Mouse (Mus musculus) cerebellum, adult 2 months (tissue): ENCODE results near the gene Alppl2.

Experiments
- CTCF ChIP-seq: fragments of 200-500 bp; IDR thresholded peaks from 2 replicates; pipeline ENCODE4 v1.5.1; 2011; ENCODE audit warnings: low read depth, mild to moderate bottlenecking, control low read depth, low read length, moderate library complexity, borderline replicate concordance; ENCODE audit not compliant: insufficient read depth
- POLR2A ChIP-seq: fragments of 200-500 bp; IDR thresholded peaks from 2 replicates; pipeline ENCODE4 v1.6.1; 2011; ENCODE audit warnings: low read length, control low read depth, borderline replicate concordance; ENCODE audit not compliant: insufficient read depth

DNA sequence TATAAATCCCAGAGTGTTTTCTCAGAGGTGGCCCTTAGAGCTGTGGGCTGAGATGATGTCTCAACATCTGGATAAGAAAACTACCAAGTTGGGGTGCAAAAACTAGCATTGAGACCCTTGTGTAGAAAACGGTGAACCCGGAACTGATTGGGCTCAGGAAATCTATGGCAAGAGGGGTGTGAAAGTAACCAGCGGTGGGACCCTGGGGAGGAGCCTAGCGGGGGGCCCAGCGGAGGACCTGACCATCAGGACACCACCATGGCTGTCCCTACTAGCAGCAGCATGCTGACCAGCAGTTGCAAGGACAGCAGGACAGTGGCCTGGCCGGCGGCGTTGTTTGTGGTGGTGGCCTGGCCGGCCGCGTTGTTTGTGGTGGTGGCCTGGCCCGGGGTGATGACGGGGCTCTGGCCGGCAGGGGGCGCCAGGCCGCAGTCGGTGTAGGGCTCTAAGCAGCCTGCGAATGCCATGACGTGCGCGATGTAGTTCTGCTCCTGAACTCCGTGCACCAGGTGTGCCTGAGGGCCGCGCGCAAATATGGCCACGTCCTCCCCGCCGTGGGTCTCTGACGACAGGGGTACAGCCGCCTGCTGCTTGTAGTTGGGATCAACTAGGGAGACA, 8.7 kb upstream of the Alppl2 start:
- peak; percentile 22; the same call in 1 of the 2 replicates for TF ChIP-seq CTCF
- TF ChIP-seq POLR2A: no peak
